Mouse (Mus musculus): Measurements from ENCODE around the gene Wdr5b. TPM values are rescaled to one million over a fixed set of nuclear protein-coding genes. Genes with fewer than 3 reads are reported as not detected.

Wdr5b gene
- polyA plus RNA-seq, 1 experiment from 2014 or later, result 5.9 TPM

DNA sequence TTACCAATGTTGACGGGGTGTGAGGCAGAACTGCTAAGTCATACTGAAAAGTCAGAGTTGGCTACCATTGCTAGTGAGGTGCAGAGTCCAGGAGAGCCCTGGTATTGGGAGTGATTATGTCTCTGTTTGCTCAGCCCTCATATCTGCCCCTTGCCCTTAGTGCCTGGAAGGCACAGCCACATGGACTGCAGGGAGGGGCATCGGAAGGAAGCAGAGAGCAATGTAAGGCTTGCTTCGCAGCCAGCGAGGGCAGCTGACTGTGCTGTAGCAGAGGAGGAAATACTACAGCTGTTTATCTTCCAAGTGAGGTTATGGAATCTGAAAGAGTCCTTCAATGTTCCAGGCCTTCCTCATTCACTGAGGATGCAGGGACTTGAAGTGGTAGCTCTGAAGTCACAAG lies 46.9 kb downstream of the Wdr5b start:
- 62% methylated on average over 4 of the region's 4 CpGs for WGBS
- H3K4me1 ChIP-seq (ENCODE audit: control insufficient read depth, insufficient read depth, low read length), result peaks cover 6% of the 10 kb centered on the region
- H3K27me3 ChIP-seq (replicated peaks; ENCODE audit: control insufficient read depth, insufficient read depth, low read length), result no peaks in the 10 kb centered on the region
- no peak overlapping the region for H3K9ac ChIP-seq (ENCODE audit: low read depth, low read length)
- no peaks in the 10 kb centered on the region for H3K9me3 ChIP-seq (ENCODE audit: control insufficient read depth, low read length)
- 0 out of 2 replicates have a peak, but pooled peaks cover 8% of the 10 kb centered on the region for H3K36me3 ChIP-seq (ENCODE audit: control insufficient read depth, insufficient read depth, low read length)
- H3K4me2 ChIP-seq (ENCODE audit: low read depth, low read length), result no peak overlapping the region
- peak; percentile 98 for ATAC-seq
- no peak overlapping the region for H3K4me3 ChIP-seq (ENCODE audit: low read length)
- H3K27ac ChIP-seq (ENCODE audit: low read length), result peak overlapping the region; percentile 92

DNA sequence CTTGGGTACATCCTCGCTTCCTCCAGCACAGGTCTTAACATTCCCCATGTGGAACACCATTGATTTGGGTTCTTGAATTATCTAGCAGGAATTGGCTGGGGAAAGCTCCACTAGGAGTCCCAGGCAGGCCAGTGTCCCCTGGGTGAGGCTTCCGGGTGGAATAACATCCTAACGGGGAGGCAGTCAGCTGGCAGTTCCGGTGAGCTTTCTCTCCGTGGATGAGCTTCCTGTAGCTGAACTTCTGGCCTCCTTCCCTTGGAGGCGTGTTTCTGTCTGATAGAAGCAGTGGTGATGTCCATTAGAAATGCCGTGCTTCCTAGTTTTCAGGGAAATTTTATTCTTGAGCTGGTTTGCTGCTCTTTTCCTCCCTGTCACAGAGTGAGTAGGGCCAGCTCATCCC lies 48.1 kb downstream of the Wdr5b start:
- 0 out of 2 replicates have a peak, but pooled peaks cover 5% of the 10 kb centered on the region for H3K36me3 ChIP-seq (ENCODE audit: control insufficient read depth, insufficient read depth, low read length)
- H3K9ac ChIP-seq (ENCODE audit: low read depth, low read length), result no peak overlapping the region
- ATAC-seq, result no peak
- 73% methylated on average over 7 of the region's 7 CpGs for WGBS
- H3K27me3 ChIP-seq (replicated peaks; ENCODE audit: control insufficient read depth, insufficient read depth, low read length), result no peaks in the 10 kb centered on the region
- no peak overlapping the region for H3K4me2 ChIP-seq (ENCODE audit: low read depth, low read length)
- H3K9me3 ChIP-seq (ENCODE audit: control insufficient read depth, low read length), result no peaks in the 10 kb centered on the region
- H3K4me3 ChIP-seq (ENCODE audit: low read length), result no peak overlapping the region
- H3K4me1 ChIP-seq (ENCODE audit: control insufficient read depth, insufficient read depth, low read length), result peaks cover 6% of the 10 kb centered on the region
- H3K27ac ChIP-seq (ENCODE audit: low read length), result peak overlapping the region; percentile 51

DNA sequence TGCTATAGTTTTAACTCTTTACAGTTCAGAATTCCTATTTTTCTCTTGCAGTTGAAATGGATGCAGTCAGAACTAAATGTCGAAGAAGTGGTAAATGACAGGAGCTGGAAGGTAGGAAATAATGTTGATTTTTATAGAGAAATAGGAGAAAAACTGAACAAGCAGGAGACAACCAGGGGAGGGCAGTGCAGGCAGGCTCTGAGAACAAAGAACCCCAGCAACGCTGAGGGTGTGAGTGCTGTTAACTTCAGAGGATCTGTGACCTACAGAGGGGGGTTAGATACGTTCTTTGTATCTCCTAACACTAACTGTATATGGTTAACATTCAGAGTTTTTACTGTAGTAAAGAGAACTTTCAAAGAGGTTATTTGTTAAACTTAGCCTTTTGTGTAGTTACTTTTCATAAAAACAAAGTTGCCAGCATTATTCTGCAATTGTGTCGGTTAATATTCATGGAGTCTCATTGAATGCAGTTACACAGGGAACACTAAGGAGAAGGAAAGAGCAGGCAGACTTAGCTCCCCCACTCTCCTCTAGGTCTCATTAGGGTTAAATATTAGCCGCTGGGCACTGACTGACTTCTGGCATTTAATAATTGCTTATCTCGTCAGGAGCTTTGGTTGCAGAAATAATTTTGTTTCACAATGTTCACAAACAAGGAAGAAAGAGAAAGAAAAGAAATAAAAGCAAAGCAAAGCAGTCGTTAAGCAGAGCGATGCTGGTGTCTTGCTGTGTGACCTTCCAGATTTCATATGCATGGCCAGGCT lies 49.0 kb downstream of the Wdr5b start:
- Histone ChIP-seq H3K27ac (ENCODE audit: low read length) (peak overlapping the region; percentile 55), H3K4me3 (ENCODE audit: low read length) (no peak overlapping the region), H3K9ac (ENCODE audit: low read depth, low read length) (no peak overlapping the region), H3K27me3 (replicated peaks; ENCODE audit: control insufficient read depth, insufficient read depth, low read length) (no peaks in the 10 kb centered on the region), H3K36me3 (ENCODE audit: control insufficient read depth, insufficient read depth, low read length) (0 out of 2 replicates have a peak, but pooled peaks cover 5% of the 10 kb centered on the region), H3K4me1 (ENCODE audit: control insufficient read depth, insufficient read depth, low read length) (peaks cover 6% of the 10 kb centered on the region), H3K9me3 (ENCODE audit: control insufficient read depth, low read length) (no peaks in the 10 kb centered on the region), H3K4me2 (ENCODE audit: low read depth, low read length) (0 out of 2 replicates have a peak overlapping the region, but pooled peaks have one; percentile 16)
- WGBS, result 60% methylated on average over 8 of the region's 8 CpGs
- ATAC-seq, result peak; percentile 64

DNA sequence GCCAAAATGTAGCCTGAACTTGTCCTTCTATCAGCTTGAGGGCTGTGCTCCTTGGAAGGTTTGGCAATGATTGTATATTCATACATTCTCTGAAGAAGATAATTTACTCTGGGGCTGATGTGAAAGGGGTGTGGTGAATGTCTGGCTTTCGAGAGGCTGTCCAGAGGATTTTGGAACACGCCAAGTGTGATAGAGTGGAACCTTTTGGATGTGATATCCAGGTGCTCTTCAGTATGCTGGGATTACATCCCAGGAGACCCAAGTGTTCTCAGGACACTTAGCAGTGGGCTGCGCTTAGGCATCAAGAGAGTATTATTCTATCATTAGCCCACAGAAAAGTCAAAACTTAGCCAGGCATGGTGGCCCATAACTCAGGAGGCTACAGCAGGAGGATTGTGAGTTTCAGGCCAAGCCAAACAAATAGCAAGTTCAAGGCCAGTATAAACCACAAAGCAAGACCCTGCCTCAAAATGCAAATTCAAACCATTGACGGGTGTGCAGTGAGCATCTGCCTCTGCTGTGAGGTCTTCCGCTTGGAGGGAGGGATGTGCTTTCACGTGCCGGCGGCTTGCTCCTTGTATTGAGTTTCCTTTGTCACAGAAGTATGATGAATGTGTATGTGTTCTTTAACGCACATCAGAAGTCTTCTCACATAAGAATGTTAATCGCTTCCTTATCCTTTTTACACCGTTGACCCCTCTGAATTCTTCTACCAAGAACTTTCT lies 50.0 kb downstream of the Wdr5b start:
- Histone ChIP-seq H3K4me2 (ENCODE audit: low read depth, low read length) (0 out of 2 replicates have a peak overlapping the region, but pooled peaks have one; percentile 7), H3K9me3 (ENCODE audit: control insufficient read depth, low read length) (no peaks in the 10 kb centered on the region), H3K36me3 (ENCODE audit: control insufficient read depth, insufficient read depth, low read length) (0 out of 2 replicates have a peak, but pooled peaks cover 5% of the 10 kb centered on the region), H3K4me1 (ENCODE audit: control insufficient read depth, insufficient read depth, low read length) (peaks cover 6% of the 10 kb centered on the region), H3K9ac (ENCODE audit: low read depth, low read length) (no peak overlapping the region), H3K27me3 (replicated peaks; ENCODE audit: control insufficient read depth, insufficient read depth, low read length) (no peaks in the 10 kb centered on the region), H3K27ac (ENCODE audit: low read length) (peak overlapping the region; percentile 55; the same call in 1 of the 2 replicates), H3K4me3 (ENCODE audit: low read length) (no peak overlapping the region)
- WGBS, result 87% methylated on average over 11 of the region's 11 CpGs
- ATAC-seq, result no peak

Other genes with a start within 250 kb of the Wdr5b start
- gene Parp14, start 169.6 kb upstream of the Wdr5b start, polyA plus RNA-seq (2015; fragmentation: Nextera tagmentation; extraction: Ambion mirVana), result 2.2 TPM in 2 replicates
- gene Parp9, start 102.7 kb upstream of the Wdr5b start, polyA plus RNA-seq (2015; fragmentation: Nextera tagmentation; extraction: Ambion mirVana), result 13.0 and 15.5 TPM in 2 replicates
- gene Dtx3l, start 102.0 kb upstream of the Wdr5b start, polyA plus RNA-seq (2015; fragmentation: Nextera tagmentation; extraction: Ambion mirVana), result 8.5 and 9.2 TPM in 2 replicates
- gene Kpna1, start 62.4 kb upstream of the Wdr5b start, polyA plus RNA-seq (2015; fragmentation: Nextera tagmentation; extraction: Ambion mirVana), result 31.6 and 33.3 TPM in 2 replicates
- gene Fam162a, start 30.4 kb downstream of the Wdr5b start, polyA plus RNA-seq (2015; fragmentation: Nextera tagmentation; extraction: Ambion mirVana), result 513 and 517 TPM in 2 replicates
- 104 and 121 TPM in 2 replicates for gene Ccdc58, start 30.5 kb downstream of the Wdr5b start, polyA plus RNA-seq (2015; fragmentation: Nextera tagmentation; extraction: Ambion mirVana)
- gene Csta1, start 90.1 kb downstream of the Wdr5b start, polyA plus RNA-seq (2015; fragmentation: Nextera tagmentation; extraction: Ambion mirVana), result not detected in 2 replicates
- 1.1 TPM in 1 of 2 replicates, not detected in the other for gene Stfa2l1, start 115.6 kb downstream of the Wdr5b start, polyA plus RNA-seq (2015; fragmentation: Nextera tagmentation; extraction: Ambion mirVana)
- gene Gm5483, start 143.0 kb downstream of the Wdr5b start, polyA plus RNA-seq (2015; fragmentation: Nextera tagmentation; extraction: Ambion mirVana), result 1.6 and 2.4 TPM in 2 replicates
- gene Gm5416, start 169.2 kb downstream of the Wdr5b start, polyA plus RNA-seq (2015; fragmentation: Nextera tagmentation; extraction: Ambion mirVana), result not detected in 2 replicates
- 0.39 and 1.2 TPM in 2 replicates for gene 2010005H15Rik, start 180.3 kb downstream of the Wdr5b start, polyA plus RNA-seq (2015; fragmentation: Nextera tagmentation; extraction: Ambion mirVana)
- 3.8 and 7.1 TPM in 2 replicates for gene Stfa1, start 235.8 kb downstream of the Wdr5b start, polyA plus RNA-seq (2015; fragmentation: Nextera tagmentation; extraction: Ambion mirVana)